Mouse (Mus musculus): ENCODE data around the gene Fam124b. TPM values are rescaled to one million over a fixed set of nuclear protein-coding genes. Genes with fewer than 3 reads are reported as not detected.

The Fam124b gene
- polyA plus RNA-seq, 1 experiment from 2014 or later: 0.69 TPM

- H3K36me3 ChIP-seq: no peaks in the 10 kb centered on the region
- no peak for ATAC-seq (ENCODE audit: low FRiP score)
- no peaks in the 10 kb centered on the region for H3K27me3 ChIP-seq (replicated peaks)
- no peak overlapping the region for H3K9ac ChIP-seq (replicated peaks)
- no peak overlapping the region for H3K27ac ChIP-seq (replicated peaks)
- H3K4me2 ChIP-seq: no peak overlapping the region
- WGBS: 69% methylated on average over 4 of the region's 4 CpGs
- H3K4me3 ChIP-seq (replicated peaks): no peak overlapping the region
- H3K4me1 ChIP-seq: no peaks in the 10 kb centered on the region
- H3K9me3 ChIP-seq (replicated peaks): no peaks in the 10 kb centered on the region
Observed at GRCm38 (mm10) chr1:80166577-80166976, 51.7 kb downstream of the Fam124b start.

GRCm38 (mm10) chr1:80165391-80165790, 52.9 kb downstream of the Fam124b start:
- ATAC-seq (ENCODE audit: low FRiP score): no peak
- WGBS: 67% methylated on average over 5 of the region's 5 CpGs

GRCm38 (mm10) chr1:80162943-80163342, 55.3 kb downstream of the Fam124b start:
- WGBS: 64% methylated on average over 6 of the region's 6 CpGs
- H3K4me2 ChIP-seq: no peak overlapping the region
- no peak overlapping the region for H3K9ac ChIP-seq (replicated peaks)
- no peaks in the 10 kb centered on the region for H3K9me3 ChIP-seq (replicated peaks)
- no peak overlapping the region for H3K4me3 ChIP-seq (replicated peaks)
- no peaks in the 10 kb centered on the region for H3K36me3 ChIP-seq
- H3K4me1 ChIP-seq: no peaks in the 10 kb centered on the region
- no peak overlapping the region for H3K27ac ChIP-seq (replicated peaks)
- no peak for ATAC-seq (ENCODE audit: low FRiP score)
- no peaks in the 10 kb centered on the region for H3K27me3 ChIP-seq (replicated peaks)

More at GRCm38 (mm10) chr1:80165391-80165790, 52.9 kb downstream of the Fam124b start:
- Histone ChIP-seq H3K4me1 (no peaks in the 10 kb centered on the region), H3K9ac (replicated peaks) (no peak overlapping the region), H3K4me3 (replicated peaks) (no peak overlapping the region), H3K27me3 (replicated peaks) (no peaks in the 10 kb centered on the region), H3K36me3 (no peaks in the 10 kb centered on the region), H3K27ac (replicated peaks) (no peak overlapping the region), H3K9me3 (replicated peaks) (no peaks in the 10 kb centered on the region), H3K4me2 (no peak overlapping the region)

- ATAC-seq (ENCODE audit: low FRiP score): no peak
- H3K9ac ChIP-seq (replicated peaks): no peak overlapping the region
- H3K4me2 ChIP-seq: no peak overlapping the region
- no peak overlapping the region for H3K27ac ChIP-seq (replicated peaks)
- no peaks in the 10 kb centered on the region for H3K9me3 ChIP-seq (replicated peaks)
- H3K4me1 ChIP-seq: no peaks in the 10 kb centered on the region
- no peaks in the 10 kb centered on the region for H3K27me3 ChIP-seq (replicated peaks)
- no peak overlapping the region for H3K4me3 ChIP-seq (replicated peaks)
- no peaks in the 10 kb centered on the region for H3K36me3 ChIP-seq
Observed at GRCm38 (mm10) chr1:80159586-80159985, 58.7 kb downstream of the Fam124b start.

- no peaks in the 10 kb centered on the region for H3K9me3 ChIP-seq (replicated peaks)
- no peaks in the 10 kb centered on the region for H3K27me3 ChIP-seq (replicated peaks)
- H3K27ac ChIP-seq (replicated peaks): no peak overlapping the region
- H3K36me3 ChIP-seq: no peaks in the 10 kb centered on the region
- no peak overlapping the region for H3K4me2 ChIP-seq
- no peak overlapping the region for H3K4me3 ChIP-seq (replicated peaks)
- ATAC-seq (ENCODE audit: low FRiP score): no peak
- H3K9ac ChIP-seq (replicated peaks): no peak overlapping the region
- H3K4me1 ChIP-seq: no peaks in the 10 kb centered on the region
- WGBS: 50% methylated on average over 1 of the region's 1 CpGs
Observed at GRCm38 (mm10) chr1:80154902-80155301, 63.4 kb downstream of the Fam124b start.

- Histone ChIP-seq H3K4me1 (no peaks in the 10 kb centered on the region), H3K9ac (replicated peaks) (no peak overlapping the region), H3K4me3 (replicated peaks) (no peak overlapping the region), H3K36me3 (no peaks in the 10 kb centered on the region), H3K27ac (replicated peaks) (no peak overlapping the region), H3K9me3 (replicated peaks) (no peaks in the 10 kb centered on the region), H3K27me3 (replicated peaks) (no peaks in the 10 kb centered on the region), H3K4me2 (no peak overlapping the region)
- no peak for ATAC-seq (ENCODE audit: low FRiP score)
- 87% methylated on average over 7 of the region's 7 CpGs for WGBS
Observed at GRCm38 (mm10) chr1:80153125-80153716, 65.1 kb downstream of the Fam124b start.

GRCm38 (mm10) chr1:80150681-80151080, 67.6 kb downstream of the Fam124b start:
- no peaks in the 10 kb centered on the region for H3K36me3 ChIP-seq
- no peak for ATAC-seq (ENCODE audit: low FRiP score)
- H3K4me1 ChIP-seq: no peaks in the 10 kb centered on the region
- H3K9ac ChIP-seq (replicated peaks): no peak overlapping the region
- H3K9me3 ChIP-seq (replicated peaks): no peaks in the 10 kb centered on the region
- H3K4me2 ChIP-seq: no peak overlapping the region
- H3K27me3 ChIP-seq (replicated peaks): no peaks in the 10 kb centered on the region
- H3K27ac ChIP-seq (replicated peaks): no peak overlapping the region
- no peak overlapping the region for H3K4me3 ChIP-seq (replicated peaks)

Other genes with a start within 250 kb of the Fam124b start
- 27.8 and 31.6 TPM in 2 replicates for gene Cul3, start 122.0 kb upstream of the Fam124b start, polyA plus RNA-seq (2015; fragmentation: Nextera tagmentation; extraction: Ambion mirVana)
- gene Gm45261, start 243.0 kb upstream of the Fam124b start, polyA plus RNA-seq (2015; fragmentation: Nextera tagmentation; extraction: Ambion mirVana): not detected in 2 replicates